Mouse (Mus musculus) neural tube, embryonic 11.5 days (tissue): ENCODE results near the gene Tiam1. TPM values are rescaled to one million over a fixed set of nuclear protein-coding genes. Genes with fewer than 3 reads are reported as not detected.
A peak's percentile ranks its signal among the peaks of the same experiment; 100 is the strongest.

Experiments
- ATAC-seq: fragments of 200-750 bp; cut with Nextera tagmentation; 2 replicates; pipeline ENCODE4 v1.8.0; 2017; ENCODE audit warnings: moderate number of reproducible peaks, mild to moderate bottlenecking, moderate TSS enrichment, moderate library complexity; ENCODE audit not compliant: insufficient read depth, low FRiP score, low TSS enrichment
- DNase-seq: peaks from one replicate; pipeline ENCODE4 v3.0.0-alpha.2; 2015; ENCODE audit warnings: low spot score
- H3K27ac ChIP-seq: fragments of 300-500 bp; sonication (generic); 2 replicates; pipeline ENCODE4 v1.5.1; 2014; ENCODE audit warnings: low read depth, mild to moderate bottlenecking, low read length
- H3K27me3 ChIP-seq: fragments of 300-500 bp; sonication (generic); 2 replicates; pipeline ENCODE4 v1.6.1; 2014; ENCODE audit warnings: mild to moderate bottlenecking, low read length, mixed read lengths; ENCODE audit not compliant: control insufficient read depth, insufficient read depth
- H3K36me3 ChIP-seq: fragments of 300-500 bp; sonication (generic); 2 replicates; pipeline ENCODE4 v1.6.1; 2014; ENCODE audit warnings: mild to moderate bottlenecking, low read length, moderate library complexity, mixed read lengths; ENCODE audit not compliant: control insufficient read depth, insufficient read depth
- H3K4me1 ChIP-seq: fragments of 300-500 bp; sonication (generic); 2 replicates; pipeline ENCODE4 v1.6.1; 2014; ENCODE audit warnings: low read length, mixed read lengths; ENCODE audit not compliant: control insufficient read depth, insufficient read depth
- H3K4me2 ChIP-seq: fragments of 300-500 bp; sonication (generic); 2 replicates; pipeline ENCODE4 v1.6.1; 2014; ENCODE audit warnings: low read depth, mild to moderate bottlenecking, moderate library complexity
- H3K4me3 ChIP-seq: fragments of 300-500 bp; sonication (generic); 2 replicates; pipeline ENCODE4 v1.5.1; 2014; ENCODE audit warnings: low read depth, low read length
- H3K9ac ChIP-seq: fragments of 300-500 bp; sonication (generic); 2 replicates; pipeline ENCODE4 v1.6.1; 2014; ENCODE audit warnings: mild to moderate bottlenecking, low read length
- H3K9me3 ChIP-seq: fragments of 300-500 bp; sonication (generic); 2 replicates; pipeline ENCODE4 v1.6.1; 2016; ENCODE audit warnings: low read length; ENCODE audit not compliant: control insufficient read depth
- WGBS: fragments of 180-500 bp; shearing (Covaris S2); extraction: QIAGEN DNeasy Blood & Tissue Kit; methylation state at CpG from one replicate; pipeline ENCODE4 v1.1.7; 2014; 5-methylcytosine and 5-hydroxymethylcytosine counted together
- polyA plus RNA-seq: library from polyadenylated mRNA; unstranded; fragments of >200 nt; fragmentation: Nextera tagmentation; extraction: Ambion mirVana; gene quantifications from 2 replicates; pipeline ENCODE4 v1.2.1, GENCODE M21; 2014

Tiam1 gene
- polyA plus RNA-seq, 1 experiment from 2014 or later = 27.7 TPM

DNA sequence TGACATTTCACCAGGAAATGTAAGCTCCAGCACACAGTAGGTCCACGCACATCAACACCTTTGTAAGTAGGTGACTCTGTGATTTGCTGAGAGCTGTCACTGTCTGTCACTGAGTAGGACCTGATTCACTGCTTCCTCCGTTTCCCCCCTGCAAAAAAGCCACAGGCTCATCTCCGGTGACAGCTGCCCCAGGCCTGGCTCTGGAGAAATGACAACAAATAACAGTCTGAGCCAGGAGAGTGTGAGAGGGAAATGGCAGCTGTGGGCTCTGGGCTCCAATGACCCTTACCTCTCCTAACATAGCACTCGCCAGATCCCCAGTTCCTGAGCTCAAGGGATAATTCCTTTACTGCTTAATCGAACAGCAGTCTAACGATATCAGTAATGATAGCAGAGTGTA lies 301.7 kb downstream of the Tiam1 start:
- Histone ChIP-seq H3K4me3 (no peak overlapping the region), H3K4me1 (no peaks in the 10 kb centered on the region), H3K36me3 (no peaks in the 10 kb centered on the region), H3K9me3 (no peaks in the 10 kb centered on the region), H3K27me3 (no peaks in the 10 kb centered on the region), H3K27ac (no peak overlapping the region), H3K9ac (no peak overlapping the region), H3K4me2 (no peak overlapping the region)
- WGBS = 67% methylated on average over 6 of the region's 6 CpGs
- DNase-seq (no peak), ATAC-seq (no peak)

DNA sequence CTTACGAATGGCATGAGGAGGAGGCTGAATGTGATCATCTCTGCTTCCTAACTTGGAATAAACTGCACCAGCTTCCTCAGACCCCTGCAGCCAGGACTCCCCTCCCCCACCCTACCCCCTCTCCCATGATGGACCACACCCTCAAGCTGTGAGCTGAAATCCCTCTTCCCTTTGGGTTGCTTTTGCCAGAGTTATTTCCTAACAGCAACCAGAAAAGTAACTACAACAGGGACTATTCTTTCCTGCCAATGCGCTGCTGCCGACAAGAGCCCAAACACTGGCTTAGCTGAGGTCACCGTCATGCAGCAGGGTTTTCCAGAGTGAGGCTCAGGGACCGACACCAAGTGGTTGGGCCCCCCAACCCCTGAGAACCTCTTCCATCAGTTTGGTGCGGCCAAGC lies 303.2 kb downstream of the Tiam1 start:
- 91% methylated on average over 6 of the region's 6 CpGs for WGBS
- no peak overlapping the region for H3K27ac ChIP-seq

DNA sequence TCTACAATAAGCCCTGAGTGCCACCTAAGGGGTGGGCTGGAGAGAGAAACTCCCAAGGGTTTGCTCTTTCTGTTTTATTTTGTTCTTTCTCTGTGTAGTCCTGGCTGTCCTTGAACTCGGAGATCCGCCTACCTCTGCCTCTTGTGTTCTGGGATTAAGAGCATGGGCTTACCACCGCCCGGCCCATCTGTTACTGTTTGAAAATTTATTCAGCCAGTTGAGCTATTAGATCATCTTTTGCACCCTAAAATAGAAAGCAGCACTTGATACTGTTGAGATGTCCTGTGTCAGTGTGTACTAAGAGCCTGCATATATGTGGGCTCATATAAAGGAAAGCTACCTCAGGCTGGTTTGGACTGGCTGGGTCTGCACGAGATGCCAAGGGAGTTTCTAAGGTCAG lies 303.7 kb downstream of the Tiam1 start:
- no peak overlapping the region for H3K4me3 ChIP-seq
- 92% methylated on average over 5 of the region's 5 CpGs for WGBS
- H3K9me3 ChIP-seq = no peaks in the 10 kb centered on the region
- H3K27me3 ChIP-seq = no peaks in the 10 kb centered on the region
- H3K4me1 ChIP-seq = no peaks in the 10 kb centered on the region
- no peak overlapping the region for H3K9ac ChIP-seq
- ATAC-seq = no peak
- no peak overlapping the region for H3K27ac ChIP-seq
- no peak overlapping the region for H3K4me2 ChIP-seq
- no peaks in the 10 kb centered on the region for H3K36me3 ChIP-seq
- DNase-seq = no peak

More for the DNA sequence above, 303.2 kb downstream of the Tiam1 start:
- DNase-seq (no peak), ATAC-seq (no peak)
- no peak overlapping the region for H3K4me3 ChIP-seq
- no peaks in the 10 kb centered on the region for H3K9me3 ChIP-seq
- H3K36me3 ChIP-seq = no peaks in the 10 kb centered on the region
- H3K9ac ChIP-seq = no peak overlapping the region
- no peaks in the 10 kb centered on the region for H3K4me1 ChIP-seq
- no peaks in the 10 kb centered on the region for H3K27me3 ChIP-seq
- H3K4me2 ChIP-seq = no peak overlapping the region

GRCm38 (mm10) chr16:89837096-89837495 lies 306.5 kb downstream of the Tiam1 start:
- no peak overlapping the region for H3K27ac ChIP-seq
- H3K4me1 ChIP-seq = no peaks in the 10 kb centered on the region
- ATAC-seq = no peak
- H3K9me3 ChIP-seq = no peaks in the 10 kb centered on the region
- no peak for DNase-seq
- no peaks in the 10 kb centered on the region for H3K27me3 ChIP-seq
- no peak overlapping the region for H3K9ac ChIP-seq
- WGBS = 88% methylated on average over 9 of the region's 9 CpGs
- no peak overlapping the region for H3K4me3 ChIP-seq
- H3K36me3 ChIP-seq = no peaks in the 10 kb centered on the region
- no peak overlapping the region for H3K4me2 ChIP-seq

DNA sequence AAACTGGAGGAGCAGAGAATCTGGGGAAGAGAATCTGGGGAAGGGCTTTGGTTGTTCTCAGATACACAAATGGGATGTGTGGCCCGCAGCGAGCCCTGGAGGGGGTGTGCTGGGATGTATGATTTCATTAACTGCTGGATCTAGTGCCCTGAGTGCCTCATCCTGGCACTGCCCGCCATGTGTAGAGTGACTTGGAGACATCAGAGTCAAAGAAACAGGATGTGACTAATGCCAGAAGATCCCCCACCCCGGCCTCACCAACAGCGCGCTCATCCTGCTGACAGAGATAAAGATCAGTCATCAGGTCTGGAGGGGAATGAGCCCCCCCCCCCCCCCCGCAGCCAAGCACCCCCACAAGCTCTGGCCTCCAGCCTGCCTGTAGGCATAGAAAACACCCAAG lies 308.0 kb downstream of the Tiam1 start:
- Histone ChIP-seq H3K36me3 (no peaks in the 10 kb centered on the region), H3K27me3 (no peaks in the 10 kb centered on the region), H3K9ac (no peak overlapping the region), H3K9me3 (no peaks in the 10 kb centered on the region), H3K4me2 (no peak overlapping the region), H3K4me3 (no peak overlapping the region), H3K4me1 (no peaks in the 10 kb centered on the region), H3K27ac (no peak overlapping the region)
- 92% methylated on average over 7 of the region's 7 CpGs for WGBS
- DNase-seq (no peak), ATAC-seq (no peak)

GRCm38 (mm10) chr16:89833011-89833410 lies 310.6 kb downstream of the Tiam1 start:
- WGBS = 89% methylated on average over 11 of the region's 11 CpGs
- H3K27ac ChIP-seq = no peak overlapping the region

GRCm38 (mm10) chr16:89831172-89831571 lies 312.4 kb downstream of the Tiam1 start:
- H3K27me3 ChIP-seq = no peaks in the 10 kb centered on the region
- no peak for ATAC-seq
- H3K4me2 ChIP-seq = no peak overlapping the region
- H3K27ac ChIP-seq = no peak overlapping the region
- no peaks in the 10 kb centered on the region for H3K36me3 ChIP-seq
- H3K9me3 ChIP-seq = no peaks in the 10 kb centered on the region
- H3K4me1 ChIP-seq = peaks cover 5% of the 10 kb centered on the region; the same call in 1 of the 2 replicates
- H3K9ac ChIP-seq = no peak overlapping the region
- no peak overlapping the region for H3K4me3 ChIP-seq
- DNase-seq = peak; percentile 36
- 52% methylated on average over 10 of the region's 10 CpGs for WGBS

More at GRCm38 (mm10) chr16:89833011-89833410, 310.6 kb downstream of the Tiam1 start:
- Histone ChIP-seq H3K4me1 (no peaks in the 10 kb centered on the region), H3K27me3 (no peaks in the 10 kb centered on the region), H3K4me3 (no peak overlapping the region), H3K36me3 (no peaks in the 10 kb centered on the region), H3K9me3 (no peaks in the 10 kb centered on the region), H3K9ac (no peak overlapping the region), H3K4me2 (no peak overlapping the region)
- DNase-seq (no peak), ATAC-seq (no peak)

GRCm38 (mm10) chr16:89830221-89830648 lies 313.3 kb downstream of the Tiam1 start:
- WGBS = 89% methylated on average over 15 of the region's 15 CpGs
- DNase-seq = no peak

DNA sequence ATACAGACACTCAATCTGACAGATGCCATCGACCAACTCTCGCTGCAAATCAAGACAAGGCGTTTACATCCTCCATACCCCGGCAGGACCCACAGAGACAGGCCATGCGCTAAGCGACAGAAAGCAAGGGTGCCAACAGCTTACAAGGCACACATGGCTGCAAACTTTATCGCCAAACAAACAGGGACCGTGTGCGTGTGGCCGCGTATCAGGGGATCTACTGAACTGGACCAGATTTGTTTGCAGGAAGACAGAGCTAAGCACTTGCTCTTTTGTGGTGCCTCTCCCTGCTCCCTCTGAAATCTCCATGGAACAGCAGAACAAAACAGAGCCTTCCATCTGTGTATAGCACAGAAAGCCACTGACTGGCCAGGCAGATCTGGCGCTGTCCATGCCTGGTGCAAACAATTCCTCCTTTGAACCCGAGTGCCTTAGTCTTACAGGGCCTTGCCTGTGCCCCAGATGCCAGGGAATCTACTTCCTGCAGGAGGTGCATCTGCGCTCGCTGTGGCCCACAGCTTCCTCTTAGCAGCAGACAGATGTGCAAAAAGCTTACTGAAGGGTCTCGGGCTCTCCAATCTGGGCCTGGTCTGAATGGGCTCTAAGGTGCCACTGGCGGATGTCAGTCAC lies 316.0 kb downstream of the Tiam1 start:
- Histone ChIP-seq H3K36me3 (no peaks in the 10 kb centered on the region), H3K4me3 (no peak overlapping the region), H3K4me2 (no peak overlapping the region), H3K27ac (no peak overlapping the region), H3K9ac (no peak overlapping the region), H3K9me3 (no peaks in the 10 kb centered on the region), H3K27me3 (no peaks in the 10 kb centered on the region), H3K4me1 (peaks cover 5% of the 10 kb centered on the region; the same call in 1 of the 2 replicates)
- no peak for DNase-seq
- 78% methylated on average over 17 of the region's 17 CpGs for WGBS
- ATAC-seq = no peak

More at GRCm38 (mm10) chr16:89830221-89830648, 313.3 kb downstream of the Tiam1 start:
- no peak for ATAC-seq
- Histone ChIP-seq H3K27ac (no peak overlapping the region), H3K9me3 (no peaks in the 10 kb centered on the region), H3K4me2 (no peak overlapping the region), H3K27me3 (no peaks in the 10 kb centered on the region), H3K4me3 (no peak overlapping the region), H3K9ac (no peak overlapping the region), H3K4me1 (peaks cover 5% of the 10 kb centered on the region; the same call in 1 of the 2 replicates), H3K36me3 (no peaks in the 10 kb centered on the region)
